Mouse (Mus musculus): ENCODE measurements at regions not wholly inside any gene's neighbourhood (a gene's known extent, or its start where the extent isn't known, plus 50 kb on each side); places are given as distances from the start of the nearest gene placed in this dataset.

- TF ChIP-seq EP300 (IDR thresholded peaks at IDR 0.05; ENCODE audit: low read depth): no peak
- TF ChIP-seq CTCF (IDR thresholded peaks at IDR 0.05; ENCODE audit: low read depth): no peak
- ATAC-seq (ENCODE audit: insufficient read depth) (no peak), DNase-seq (ENCODE audit: low read depth in 3 of 3, low spot score in 3 of 3) (no peak)
- no peaks in the 10 kb centered on the region for H3K4me1 ChIP-seq (replicated peaks; ENCODE audit: control insufficient read depth in 2 of 2, insufficient read depth in 2 of 2, low read length in 1 of 2)
- H3K4me2 ChIP-seq (ENCODE audit: low read depth): no peak overlapping the region
- H3K36me3 ChIP-seq (replicated peaks; ENCODE audit: control insufficient read depth, insufficient read depth, low read depth): no peaks in the 10 kb centered on the region
- WGBS (ENCODE audit: insufficient replicate concordance): 22% methylated on average over 5 of the region's 5 CpGs
- no peaks in the 10 kb centered on the region for H3K27me3 ChIP-seq (ENCODE audit: control insufficient read depth, insufficient read depth, low read length)
- no peak overlapping the region for H3K9ac ChIP-seq (replicated peaks)
- no peak overlapping the region for H3K27ac ChIP-seq
- no peaks in the 10 kb centered on the region for H3K9me3 ChIP-seq (ENCODE audit: control insufficient read depth, low read length)
- H3K4me3 ChIP-seq (ENCODE audit: insufficient read depth in 1 of 2, low read depth in 2 of 2, low read length in 2 of 2): no peak overlapping the region
Observed at GRCm38 (mm10) chr4:31658820-31659219, 305.1 kb upstream of the Map3k7 start.

GRCm38 (mm10) chr4:31660896-31661295 is 303.0 kb upstream of the Map3k7 start:
- no peak for DNase-seq (ENCODE audit: low read depth in 3 of 3, low spot score in 3 of 3)
- Histone ChIP-seq H3K4me1 (replicated peaks; ENCODE audit: control insufficient read depth in 2 of 2, insufficient read depth in 2 of 2, low read length in 1 of 2) (no peaks in the 10 kb centered on the region), H3K4me3 (ENCODE audit: insufficient read depth in 1 of 2, low read depth in 2 of 2, low read length in 2 of 2) (no peak overlapping the region), H3K27me3 (ENCODE audit: control insufficient read depth, insufficient read depth, low read length) (no peaks in the 10 kb centered on the region), H3K9me3 (ENCODE audit: control insufficient read depth, low read length) (no peaks in the 10 kb centered on the region), H3K4me2 (ENCODE audit: low read depth) (no peak overlapping the region), H3K27ac (no peak overlapping the region), H3K9ac (replicated peaks) (no peak overlapping the region), H3K36me3 (replicated peaks; ENCODE audit: control insufficient read depth, insufficient read depth, low read depth) (no peaks in the 10 kb centered on the region)
- WGBS (ENCODE audit: insufficient replicate concordance): 46% methylated on average over 4 of the region's 4 CpGs
- no peak for ATAC-seq (ENCODE audit: insufficient read depth)
- TF ChIP-seq EP300 (IDR thresholded peaks at IDR 0.05; ENCODE audit: low read depth) (no peak), CTCF (IDR thresholded peaks at IDR 0.05; ENCODE audit: low read depth) (no peak)

- Histone ChIP-seq H3K27me3 (ENCODE audit: control insufficient read depth, insufficient read depth, low read length) (no peaks in the 10 kb centered on the region), H3K4me1 (replicated peaks; ENCODE audit: control insufficient read depth in 2 of 2, insufficient read depth in 2 of 2, low read length in 1 of 2) (no peaks in the 10 kb centered on the region), H3K4me3 (ENCODE audit: insufficient read depth in 1 of 2, low read depth in 2 of 2, low read length in 2 of 2) (no peak overlapping the region), H3K36me3 (replicated peaks; ENCODE audit: control insufficient read depth, insufficient read depth, low read depth) (no peaks in the 10 kb centered on the region), H3K9ac (replicated peaks) (no peak overlapping the region), H3K4me2 (ENCODE audit: low read depth) (no peak overlapping the region), H3K27ac (no peak overlapping the region), H3K9me3 (ENCODE audit: control insufficient read depth, low read length) (no peaks in the 10 kb centered on the region)
- 54% methylated on average over 6 of the region's 6 CpGs for WGBS (ENCODE audit: insufficient replicate concordance)
- no peak for ATAC-seq (ENCODE audit: insufficient read depth)
- DNase-seq (ENCODE audit: low read depth in 3 of 3, low spot score in 3 of 3): no peak
- TF ChIP-seq EP300 (IDR thresholded peaks at IDR 0.05; ENCODE audit: low read depth) (no peak), CTCF (IDR thresholded peaks at IDR 0.05; ENCODE audit: low read depth) (no peak)
Observed at GRCm38 (mm10) chr4:31671530-31672170, 292.2 kb upstream of the Map3k7 start.

- Histone ChIP-seq H3K4me2 (ENCODE audit: low read depth) (no peak overlapping the region), H3K27ac (no peak overlapping the region), H3K27me3 (ENCODE audit: control insufficient read depth, insufficient read depth, low read length) (no peaks in the 10 kb centered on the region), H3K4me1 (replicated peaks; ENCODE audit: control insufficient read depth in 2 of 2, insufficient read depth in 2 of 2, low read length in 1 of 2) (no peaks in the 10 kb centered on the region), H3K36me3 (replicated peaks; ENCODE audit: control insufficient read depth, insufficient read depth, low read depth) (no peaks in the 10 kb centered on the region), H3K9me3 (ENCODE audit: control insufficient read depth, low read length) (no peaks in the 10 kb centered on the region), H3K9ac (replicated peaks) (no peak overlapping the region), H3K4me3 (ENCODE audit: insufficient read depth in 1 of 2, low read depth in 2 of 2, low read length in 2 of 2) (no peak overlapping the region)
- ATAC-seq (ENCODE audit: insufficient read depth) (no peak), DNase-seq (ENCODE audit: low read depth in 3 of 3, low spot score in 3 of 3) (no peak)
- TF ChIP-seq EP300 (IDR thresholded peaks at IDR 0.05; ENCODE audit: low read depth): no peak
- no peak for TF ChIP-seq CTCF (IDR thresholded peaks at IDR 0.05; ENCODE audit: low read depth)
- 68% methylated on average over 9 of the region's 9 CpGs for WGBS (ENCODE audit: insufficient replicate concordance)
Observed at GRCm38 (mm10) chr4:31672171-31672841, 291.6 kb upstream of the Map3k7 start.

GRCm38 (mm10) chr4:31672842-31673171 is 291.1 kb upstream of the Map3k7 start:
- Histone ChIP-seq H3K4me3 (ENCODE audit: insufficient read depth in 1 of 2, low read depth in 2 of 2, low read length in 2 of 2) (no peak overlapping the region), H3K27me3 (ENCODE audit: control insufficient read depth, insufficient read depth, low read length) (no peaks in the 10 kb centered on the region), H3K9ac (replicated peaks) (no peak overlapping the region), H3K4me2 (ENCODE audit: low read depth) (no peak overlapping the region), H3K4me1 (replicated peaks; ENCODE audit: control insufficient read depth in 2 of 2, insufficient read depth in 2 of 2, low read length in 1 of 2) (no peaks in the 10 kb centered on the region), H3K9me3 (ENCODE audit: control insufficient read depth, low read length) (no peaks in the 10 kb centered on the region), H3K36me3 (replicated peaks; ENCODE audit: control insufficient read depth, insufficient read depth, low read depth) (no peaks in the 10 kb centered on the region), H3K27ac (no peak overlapping the region)
- TF ChIP-seq CTCF (IDR thresholded peaks at IDR 0.05; ENCODE audit: low read depth) (no peak), EP300 (IDR thresholded peaks at IDR 0.05; ENCODE audit: low read depth) (no peak)
- no peak for DNase-seq (ENCODE audit: low read depth in 3 of 3, low spot score in 3 of 3)
- 53% methylated on average over 2 of the region's 2 CpGs for WGBS (ENCODE audit: insufficient replicate concordance)
- no peak for ATAC-seq (ENCODE audit: insufficient read depth)
